Mouse (Mus musculus) heart, postnatal 14 days (tissue): ENCODE results near the gene Akap13. TPM values are rescaled to one million over a fixed set of nuclear protein-coding genes. Genes with fewer than 3 reads are reported as not detected.
A peak's percentile ranks its signal among the peaks of the same experiment; 100 is the strongest.

ENCODE experiments used
- DNase-seq, 2 experiments: peaks; one replicate each; pipeline ENCODE4 v3.0.0; 2021 to 2022
- intact Hi-C: fragments of 180-260 bp; cut with DNase I; formaldehyde crosslinking; loops from one replicate; pipeline ENCODE4 v1.15.1; 2025
- long read RNA-seq, 2 experiments: library from polyadenylated mRNA; stranded (forward); transcript quantifications; one replicate each; pipeline ENCODE4 v2.0.0; 2021
- total RNA-seq, 2 experiments: library from RNA; stranded (reverse); gene quantifications; 2 replicates each; pipeline ENCODE4 v1.2.3; 2021

Akap13 gene
- 10 to 100 TPM; 76.2 to 80.5 TPM for total RNA-seq
- long read RNA-seq, experiment 1, partial matches to known transcripts = 4 of 16 reads
- long read RNA-seq, experiment 1, other reads (novel, unspliced or antisense) = 11 of 16 reads
- long read RNA-seq, experiment 2, partial matches to known transcripts = 3 of 10 reads
- long read RNA-seq, experiment 2, other reads (novel, unspliced or antisense) = 7 of 10 reads

DNA sequence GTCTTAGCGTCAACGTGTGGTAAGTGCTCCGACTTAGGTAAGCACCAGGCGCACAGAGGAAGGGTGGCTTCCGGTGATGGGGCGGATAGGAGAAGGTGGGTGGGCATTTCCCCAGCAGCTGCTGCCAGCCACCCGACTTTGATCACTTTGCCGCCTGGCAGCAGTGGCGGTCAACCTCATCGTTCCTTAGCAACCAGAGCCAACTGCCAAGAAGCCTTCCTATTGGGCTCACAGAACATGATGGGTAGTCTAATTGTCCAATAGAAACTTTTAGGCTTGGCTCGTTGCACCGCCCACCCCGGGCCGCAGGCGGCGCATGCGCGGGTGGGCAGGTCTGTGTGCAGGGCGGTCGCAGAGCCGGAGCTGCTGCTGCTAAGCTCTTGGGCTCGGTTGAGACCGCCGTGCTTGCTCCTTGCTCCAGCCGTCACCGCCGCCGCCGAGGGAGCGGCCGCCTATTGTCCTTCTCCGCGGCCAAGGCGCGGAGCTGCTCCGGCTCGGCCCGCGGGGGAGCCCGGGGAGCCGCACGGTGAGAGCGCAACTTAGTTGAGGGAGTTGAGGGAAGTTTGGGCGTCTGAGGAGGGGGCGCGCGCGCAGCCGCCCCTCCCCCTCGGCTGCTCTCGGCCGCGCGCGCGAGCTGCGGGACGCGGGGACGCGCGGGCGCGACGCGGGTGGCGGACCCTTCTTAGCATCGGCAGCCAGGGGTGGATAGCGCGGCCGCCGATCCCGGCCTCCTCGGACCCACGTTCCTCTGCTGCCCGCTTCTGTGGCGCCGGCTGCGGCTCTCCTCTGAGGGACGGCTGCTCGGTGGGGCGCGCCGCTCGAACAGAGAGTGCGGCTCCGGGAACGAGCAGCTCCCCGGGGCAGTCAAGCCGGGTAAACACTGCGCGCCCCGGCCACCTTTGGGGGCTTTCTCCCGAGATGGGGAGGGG is at the start of gene Akap13:
Gene Akap13, plus strand, starts transcription at position 312 of the 929 bp plus-strand sequence.
- intact Hi-C loops = loop anchor here (1.0 to 5.0 kb wide), 4 partner anchors 58 to 157 kb away; no protein-coding TSS in a partner anchor
- peak; percentile 97 to 99 for DNase-seq

DNA sequence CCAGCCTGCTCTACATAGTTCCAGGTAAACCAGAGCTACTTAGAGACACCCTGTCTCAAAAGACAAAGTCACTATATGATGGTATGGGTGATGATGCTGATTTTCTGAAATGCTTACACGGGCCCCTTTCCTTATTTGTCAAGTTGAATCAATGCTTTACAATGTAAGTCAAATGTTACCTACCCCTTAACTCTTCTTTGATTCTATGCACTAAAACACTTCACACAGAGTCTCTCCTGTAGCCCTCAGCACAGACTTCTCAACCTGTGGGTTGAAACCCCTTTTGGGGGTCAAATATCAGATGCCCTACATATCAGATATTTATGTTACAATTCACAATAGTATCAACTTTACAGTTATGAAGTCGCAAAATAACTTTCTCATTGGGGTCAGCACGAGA is 44.7 kb upstream of the Akap13 start:
- no peak for DNase-seq
- intact Hi-C loops = no loop called here

DNA sequence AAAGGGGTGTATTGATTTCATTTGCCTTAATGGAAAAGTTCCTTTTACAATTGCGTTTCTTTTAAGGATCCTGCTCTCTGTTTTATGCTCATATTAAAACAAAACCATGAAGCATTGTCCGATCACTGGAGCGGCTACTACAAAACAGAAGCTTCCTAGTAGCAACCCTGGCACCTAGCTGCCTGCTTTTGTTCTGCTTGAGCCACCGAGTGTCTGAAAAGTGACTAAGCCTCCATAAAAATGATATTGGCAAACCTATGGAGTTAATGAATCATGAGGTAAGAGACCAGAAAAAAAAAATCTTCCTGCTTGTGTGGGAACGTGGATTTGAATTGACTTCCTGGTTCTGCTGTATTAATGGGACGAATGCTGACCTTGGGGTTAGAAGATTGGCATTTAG is 44.1 kb upstream of the Akap13 start:
- DNase-seq = no peak
- intact Hi-C loops = no loop called here

DNA sequence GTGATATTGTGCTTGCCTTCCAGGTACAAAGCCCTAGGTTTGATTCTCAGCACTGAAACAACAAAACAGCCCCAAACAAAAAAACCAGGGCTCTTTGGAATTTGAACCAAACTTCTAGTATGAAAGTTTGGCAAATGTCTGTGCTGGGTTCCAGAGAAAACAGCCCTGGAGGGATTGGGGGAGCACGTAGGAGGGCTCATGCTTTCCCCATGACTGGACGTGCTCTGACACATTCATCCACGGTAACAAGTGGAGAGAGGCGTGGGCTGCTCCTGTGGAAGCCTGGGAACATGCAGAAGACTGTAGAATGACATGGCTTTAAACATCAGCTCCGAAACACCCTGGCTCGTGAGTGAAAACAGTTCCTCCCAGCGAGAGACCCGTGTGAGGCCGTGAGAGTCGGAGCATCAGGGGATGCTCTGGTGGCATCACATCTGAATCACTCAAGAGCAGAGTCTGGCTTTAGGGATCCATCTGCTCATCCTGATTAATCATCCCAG is 43.3 kb upstream of the Akap13 start:
- intact Hi-C loops = no loop called here
- DNase-seq = no peak

DNA sequence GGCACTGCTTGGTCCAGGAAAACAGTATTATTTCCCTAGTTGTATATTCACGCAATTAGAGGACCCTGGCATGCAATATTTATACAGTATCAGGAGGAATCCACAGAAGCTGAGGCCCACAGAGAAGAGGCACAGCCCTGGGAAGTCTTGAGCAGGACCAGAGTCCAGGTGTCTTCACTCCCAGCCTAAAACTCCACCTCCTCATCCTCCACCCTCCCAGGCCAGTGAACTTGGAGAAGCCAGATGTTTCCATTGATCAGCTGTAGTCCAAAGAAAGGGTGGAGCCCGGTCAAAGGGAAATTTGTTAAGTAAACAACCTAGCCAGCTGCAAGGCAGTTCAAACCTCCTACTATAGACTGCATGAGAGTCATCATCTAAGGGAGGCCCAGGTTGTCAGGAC is 42.8 kb upstream of the Akap13 start:
- no peak for DNase-seq
- intact Hi-C loops = no loop called here

DNA sequence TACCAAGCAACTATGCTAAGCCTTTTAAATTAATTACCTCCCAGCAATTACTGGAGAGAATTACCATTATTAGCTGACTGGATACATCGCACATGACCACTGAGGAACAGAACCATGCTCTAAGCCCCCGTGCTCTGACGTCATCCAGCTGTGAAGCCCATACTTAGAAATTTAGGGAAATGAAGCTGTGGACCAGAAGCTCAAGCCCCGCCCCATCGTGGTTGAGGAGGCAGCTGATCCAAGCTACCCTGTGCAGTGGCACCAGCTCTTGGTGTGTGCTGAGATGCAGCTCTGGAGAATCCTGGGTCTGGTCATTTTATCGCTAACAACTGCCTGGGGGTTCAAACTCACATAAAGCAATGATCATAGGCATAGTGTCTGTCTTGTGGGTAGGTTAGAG is 41.4 kb upstream of the Akap13 start:
- DNase-seq = no peak
- intact Hi-C loops = no loop called here

DNA sequence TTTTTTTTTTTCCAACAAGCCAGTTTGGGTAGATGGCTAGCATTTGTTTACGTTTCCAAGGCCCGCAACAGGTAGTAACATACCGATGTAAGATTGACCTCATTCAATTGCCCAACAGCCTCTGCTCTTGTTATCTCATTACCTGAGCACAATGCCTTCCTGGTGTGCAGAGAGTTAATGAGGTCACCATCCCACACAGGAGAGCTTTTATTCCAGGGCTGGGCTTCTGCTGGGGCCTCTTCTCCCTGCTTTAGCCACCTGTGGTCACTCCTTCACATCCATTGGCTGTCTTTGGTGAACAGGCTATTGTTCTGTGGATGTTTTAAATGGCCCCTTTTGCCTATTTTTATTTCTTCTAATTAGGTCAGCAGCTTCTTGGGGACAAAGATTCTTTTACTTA is 41.0 kb upstream of the Akap13 start:
- DNase-seq = no peak
- intact Hi-C loops = no loop called here

DNA sequence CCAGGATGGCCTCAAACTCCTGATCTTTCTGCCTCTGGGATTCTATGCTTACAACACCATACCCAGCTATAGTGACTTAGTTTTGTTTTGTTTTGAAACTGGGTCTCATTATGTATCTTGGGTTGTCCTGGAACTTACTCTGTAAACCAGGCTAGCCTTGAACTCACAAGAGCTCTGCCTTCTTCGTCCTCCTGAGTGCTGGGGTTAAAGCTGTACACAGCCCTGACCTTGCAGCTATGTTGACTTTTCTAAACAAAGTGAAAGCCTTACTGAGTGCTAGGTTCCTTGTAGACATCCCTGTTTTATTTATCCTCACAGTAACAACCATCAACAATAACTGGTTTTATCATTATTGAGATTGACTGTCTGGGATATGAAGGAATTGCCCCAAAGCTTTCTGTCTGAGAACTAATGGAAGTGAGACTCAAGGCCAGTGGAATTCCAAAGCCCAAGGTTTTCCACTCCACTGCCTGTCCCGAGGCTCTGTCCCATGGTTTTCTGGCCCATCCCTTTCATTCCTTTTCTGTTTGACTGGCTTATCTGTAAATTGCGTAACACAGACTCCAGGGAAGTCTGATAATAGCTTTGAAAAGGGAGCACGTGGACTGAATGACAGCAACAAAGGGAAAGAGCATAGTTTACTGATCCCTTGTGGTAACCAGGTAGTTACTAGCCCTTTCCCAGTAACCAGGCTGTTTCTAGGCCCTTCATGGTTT is 40.0 kb upstream of the Akap13 start:
- intact Hi-C loops = no loop called here
- DNase-seq = peak in 1 of 2 experiments; percentile 20

DNA sequence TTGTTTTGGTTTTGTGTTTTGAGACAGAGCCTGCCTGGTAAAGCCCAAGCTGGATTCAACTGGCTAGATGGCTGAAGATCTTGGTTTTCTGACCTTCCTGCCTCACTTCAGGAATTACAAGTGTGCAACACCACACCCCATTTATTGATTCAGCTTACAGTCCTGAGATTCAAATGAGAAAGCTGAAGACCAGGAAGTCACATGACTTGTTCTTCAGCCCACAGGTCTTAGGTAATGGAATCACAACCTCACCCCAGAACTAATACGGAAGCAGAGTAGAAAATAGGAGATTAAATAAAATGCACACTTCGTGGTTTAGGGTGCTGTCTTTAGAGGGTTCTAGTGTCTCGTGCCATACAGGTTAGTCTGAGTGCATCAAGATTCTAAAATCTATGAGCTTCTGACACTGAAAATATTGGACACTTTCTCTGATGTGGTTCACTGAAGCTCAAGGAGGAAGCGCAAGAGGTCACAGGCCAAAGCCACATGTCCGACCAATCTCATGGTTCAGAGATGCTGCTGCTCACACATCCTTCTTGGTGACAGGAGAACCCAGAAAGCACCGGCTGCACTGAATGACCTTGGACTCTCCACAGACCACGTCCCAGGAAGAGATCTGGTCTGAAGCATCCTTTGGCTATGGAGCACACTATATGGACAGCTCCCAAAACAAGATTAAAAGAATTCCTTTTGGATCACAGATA is 39.3 kb upstream of the Akap13 start:
- intact Hi-C loops = no loop called here
- DNase-seq = no peak

DNA sequence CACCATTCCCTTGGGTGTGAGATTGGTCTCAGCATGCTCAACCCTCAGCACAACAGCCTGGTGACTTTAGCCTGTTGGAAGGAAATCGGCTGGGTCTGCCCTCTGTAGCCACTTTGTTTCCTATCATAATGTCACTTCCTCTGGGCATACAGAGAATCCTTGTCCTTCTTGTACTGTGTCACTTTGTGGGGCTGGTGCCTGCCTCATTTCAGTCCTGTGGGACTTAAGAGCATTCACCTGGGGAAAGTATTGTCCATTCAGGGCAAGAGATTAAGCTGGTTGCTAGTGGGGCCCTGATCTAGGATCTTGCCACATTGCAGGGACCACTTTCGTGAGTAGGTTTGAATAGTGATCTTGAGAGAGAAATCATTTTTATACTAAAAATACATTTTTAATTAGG is 34.4 kb upstream of the Akap13 start:
- DNase-seq = no peak
- intact Hi-C loops = no loop called here

DNA sequence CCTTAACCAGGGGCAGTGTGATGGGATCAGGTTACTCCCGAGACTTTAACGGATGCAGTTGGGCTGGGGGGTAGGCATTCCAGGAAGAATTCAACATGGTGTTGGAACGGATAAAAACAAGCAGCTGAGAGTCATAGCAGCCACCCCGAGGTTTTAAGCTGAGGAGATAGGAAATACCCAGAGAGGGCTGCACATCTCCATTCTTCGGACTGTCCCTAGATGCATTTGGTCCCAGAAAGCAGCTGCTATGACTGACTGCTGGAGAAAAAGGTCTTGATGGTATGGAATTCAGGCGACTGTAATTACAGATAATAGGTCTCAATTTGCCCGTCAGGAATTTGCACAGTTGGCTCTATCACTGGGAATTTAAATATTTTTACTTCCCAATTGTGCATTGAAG is 31.2 kb upstream of the Akap13 start:
- intact Hi-C loops = no loop called here
- no peak for DNase-seq

DNA sequence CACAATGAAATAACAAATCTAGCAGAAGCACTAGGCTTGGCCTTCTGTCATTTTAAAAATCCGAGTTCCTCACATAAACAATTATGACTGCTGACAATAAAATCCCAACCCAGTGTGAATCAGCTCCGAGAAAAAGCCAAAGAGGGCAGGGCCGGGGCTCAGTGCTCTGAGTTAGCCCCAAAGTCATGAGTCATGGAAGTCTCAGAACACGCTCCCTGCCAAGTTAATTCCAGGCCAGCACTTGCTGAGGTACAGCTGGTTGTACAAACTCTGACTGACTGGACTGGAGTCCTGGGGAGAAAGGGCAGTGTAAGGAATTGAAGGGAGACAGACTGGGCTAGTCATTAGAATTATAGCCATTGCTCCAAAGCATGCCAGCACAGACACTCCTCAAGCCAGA is 28.0 kb upstream of the Akap13 start:
- peak; percentile 68 to 75 for DNase-seq
- intact Hi-C loops = no loop called here

DNA sequence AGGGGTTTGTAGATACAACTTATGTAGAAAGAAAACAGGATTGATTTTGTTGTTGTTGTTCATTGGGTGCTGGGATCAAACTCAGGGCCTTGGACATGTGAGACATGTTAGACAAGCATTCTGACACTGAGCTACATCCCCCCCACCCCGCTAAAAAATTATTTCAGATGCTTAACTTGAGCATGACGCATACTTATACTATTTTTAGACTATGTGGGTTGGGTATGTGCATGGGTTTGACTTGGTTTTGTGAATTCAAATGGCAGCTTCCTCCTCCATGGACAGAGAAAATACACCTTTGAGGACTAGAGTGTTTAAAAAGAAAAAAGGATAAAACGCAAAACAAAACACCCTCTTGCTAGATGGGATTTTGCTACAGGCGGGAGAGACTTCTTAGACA is 26.4 kb upstream of the Akap13 start:
- no peak for DNase-seq
- intact Hi-C loops = no loop called here

DNA sequence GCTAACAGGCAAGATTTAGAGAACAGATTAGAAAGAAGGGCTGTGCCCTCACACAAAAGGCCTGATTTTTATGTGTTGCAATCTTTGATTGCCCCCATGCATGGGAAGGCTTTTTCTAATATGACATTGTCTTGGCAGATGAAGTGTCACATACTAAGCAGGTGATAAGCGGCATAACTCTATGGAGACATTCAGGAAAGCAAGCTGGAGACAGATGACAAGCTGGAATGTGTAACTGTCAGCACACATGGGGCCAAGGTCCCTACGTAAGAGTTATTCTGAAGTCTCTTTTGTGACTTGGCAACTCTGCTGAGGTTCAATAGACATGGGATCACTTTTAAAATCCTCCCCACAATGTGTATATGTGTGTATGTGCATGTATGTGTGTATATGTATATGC is 24.8 kb upstream of the Akap13 start:
- peak; percentile 15 to 49 for DNase-seq
- intact Hi-C loops = loop anchor here (5.0 kb wide), 1 partner anchor 58 kb away; no protein-coding TSS in a partner anchor

DNA sequence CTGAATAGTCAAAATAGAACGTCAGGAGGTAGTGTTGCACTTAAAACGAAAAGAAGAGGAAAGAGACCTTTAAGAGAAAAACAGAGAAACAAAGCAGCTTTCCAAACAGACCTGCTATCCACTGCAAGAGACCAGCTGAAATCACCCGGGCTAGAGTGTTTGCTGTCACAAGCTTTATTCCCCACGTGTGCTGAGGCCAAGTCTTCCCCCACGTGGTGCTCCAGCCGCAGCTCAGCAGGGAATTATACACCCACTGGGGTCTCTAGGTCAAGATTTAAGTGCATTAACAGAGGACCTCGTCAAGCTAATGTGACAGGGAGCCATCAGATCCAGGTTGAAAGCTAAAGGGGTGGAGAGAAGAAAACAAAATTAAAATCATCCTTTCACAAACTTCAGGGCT is 24.3 kb upstream of the Akap13 start:
- DNase-seq = no peak
- intact Hi-C loops = loop anchor here (5.0 kb wide), 1 partner anchor 59 kb away; no protein-coding TSS in a partner anchor

DNA sequence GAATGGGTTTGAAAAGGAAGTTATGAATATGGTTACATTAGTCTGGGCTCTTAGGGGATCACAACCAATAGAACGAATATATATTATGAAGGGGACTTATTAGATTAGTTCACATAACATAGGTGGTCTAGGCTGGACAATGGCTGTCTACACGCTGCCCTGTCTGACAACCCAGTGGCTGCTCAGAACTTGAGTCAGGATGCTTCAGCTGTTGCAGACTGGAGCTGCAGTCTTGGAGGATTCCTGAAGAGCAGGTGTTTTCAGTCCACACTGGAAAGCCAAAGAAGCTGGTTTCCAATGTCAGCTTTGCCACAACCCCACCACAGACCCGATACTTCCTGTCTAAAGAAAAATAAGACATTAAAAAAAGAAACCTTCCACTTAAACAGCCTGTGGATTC is 23.3 kb upstream of the Akap13 start:
- intact Hi-C loops = loop anchor here (5.0 kb wide), 1 partner anchor 60 kb away; no protein-coding TSS in a partner anchor
- no peak for DNase-seq

DNA sequence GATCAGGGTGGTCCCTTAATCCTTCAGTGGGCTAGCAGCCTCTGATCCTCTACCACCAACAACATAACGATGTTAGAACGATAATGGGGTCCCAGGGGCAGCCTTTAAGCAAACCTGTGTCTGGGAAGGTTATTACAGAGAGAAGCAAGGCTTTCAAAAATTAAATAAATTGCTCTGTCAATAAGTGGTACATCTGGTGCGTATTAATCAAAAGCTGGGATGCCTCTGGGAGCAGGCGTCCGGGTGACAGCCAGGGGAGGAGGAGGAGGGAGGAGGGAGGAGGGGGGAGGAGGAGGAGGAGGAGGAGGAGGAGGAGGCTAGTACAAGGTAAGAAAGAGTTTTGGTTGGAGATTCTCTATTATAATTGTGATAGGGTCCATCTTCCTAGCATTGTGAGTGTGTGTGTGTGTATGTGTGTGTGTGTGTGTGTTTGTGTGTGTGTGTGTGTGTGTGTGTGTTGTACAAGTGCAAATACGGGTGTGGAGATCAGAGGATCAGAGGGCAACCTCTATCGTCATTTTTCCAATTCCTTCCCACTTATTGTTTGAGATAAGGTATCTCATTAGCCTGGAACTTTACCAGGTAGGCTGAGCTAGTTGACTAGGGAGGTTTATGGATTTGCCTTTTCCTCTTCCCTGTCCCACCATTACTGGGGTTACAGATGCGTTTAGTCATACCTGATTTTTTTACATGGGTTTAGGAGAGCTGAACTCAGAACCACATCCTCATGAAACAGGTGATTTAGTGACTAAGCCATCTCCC is 18.7 kb upstream of the Akap13 start:
- intact Hi-C loops = no loop called here
- DNase-seq = no peak

DNA sequence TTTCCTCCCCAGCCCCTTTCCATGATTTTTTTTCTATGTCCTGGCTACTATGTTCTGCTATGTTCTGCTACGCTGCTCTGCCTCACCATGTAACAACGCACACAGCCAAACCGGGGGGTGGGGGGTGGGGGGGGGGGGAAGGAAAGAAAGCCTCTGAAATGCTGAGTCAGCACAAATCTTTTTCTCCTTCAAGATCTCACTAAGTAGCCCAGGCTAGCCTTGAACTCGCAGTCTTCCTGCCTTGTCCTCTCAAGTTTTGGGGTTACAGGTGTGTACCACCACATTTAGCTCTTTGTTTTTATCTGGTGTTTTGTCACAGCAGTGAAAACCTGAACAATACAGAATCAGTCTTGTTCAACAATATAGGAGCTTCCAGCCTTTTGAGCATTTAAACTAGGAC is 15.8 kb upstream of the Akap13 start:
- no peak for DNase-seq
- intact Hi-C loops = no loop called here

DNA sequence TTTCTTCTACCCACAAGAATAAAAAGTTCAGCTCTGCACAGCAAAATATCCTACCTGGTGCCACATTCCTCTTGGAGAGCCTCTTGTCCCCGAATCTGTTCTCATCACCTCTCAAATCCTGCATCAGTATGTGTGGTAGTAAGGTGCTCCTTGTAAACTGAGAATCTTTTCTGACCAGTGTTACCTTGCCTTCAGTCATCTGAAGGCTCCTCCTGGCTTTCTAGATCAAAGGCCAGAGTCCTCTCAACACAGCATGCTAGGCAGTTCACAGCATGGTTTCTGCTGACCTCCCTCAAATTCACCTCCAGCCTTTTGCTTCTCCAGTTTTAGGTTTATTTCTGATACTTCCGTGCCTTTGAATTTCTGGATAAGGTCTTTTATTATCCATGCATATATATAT is 15.1 kb upstream of the Akap13 start:
- no peak for DNase-seq
- intact Hi-C loops = no loop called here

DNA sequence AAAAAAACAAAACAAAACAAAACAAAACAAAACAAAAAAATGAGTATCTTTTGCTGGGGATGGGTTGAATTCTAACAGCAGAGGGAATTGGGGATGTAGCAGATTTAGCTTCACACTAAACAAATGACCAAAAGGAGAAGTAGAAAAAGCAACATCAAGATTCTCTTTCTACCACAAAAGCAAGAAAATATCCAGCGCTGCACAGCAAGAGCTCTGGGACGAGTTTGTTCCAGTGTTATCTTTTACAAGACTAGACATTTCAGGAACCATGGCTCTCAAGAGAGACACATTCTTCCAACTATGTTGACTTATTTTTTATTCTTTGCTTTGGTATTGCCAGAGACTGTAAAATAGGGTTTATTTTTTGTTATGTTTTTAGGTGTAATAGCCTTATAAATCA is 13.4 kb upstream of the Akap13 start:
- DNase-seq = no peak
- intact Hi-C loops = no loop called here
